Mouse (Mus musculus) bone marrow, adult 2 months (tissue): ENCODE results near the gene Zmynd10. TPM values are rescaled to one million over a fixed set of nuclear protein-coding genes. Genes with fewer than 3 reads are reported as not detected.

ENCODE experiments used
- H3K27ac ChIP-seq: fragments of 200-500 bp; 2 replicates; pipeline ENCODE4 v1.5.1; 2012; ENCODE audit warnings: low read depth, mild to moderate bottlenecking, control low read depth, inconsistent platforms, low read length; ENCODE audit not compliant: control insufficient read depth, poor library complexity, insufficient read depth
- H3K4me1 ChIP-seq: fragments of 200-500 bp; 2 replicates; pipeline ENCODE4 v1.6.1; 2011; ENCODE audit warnings: low read length; ENCODE audit not compliant: control insufficient read depth, insufficient read depth
- H3K4me3 ChIP-seq: fragments of 200-500 bp; replicated peaks from 2 replicates; pipeline ENCODE3; 2011; ENCODE audit warnings: mild to moderate bottlenecking, low read depth, low read length, control low read depth; ENCODE audit not compliant: control insufficient read depth
- CTCF ChIP-seq: fragments of 200-500 bp; IDR thresholded peaks from 2 replicates; pipeline ENCODE4 v1.5.1; 2011; ENCODE audit warnings: low read length, control low read depth; ENCODE audit not compliant: control insufficient read depth, insufficient read depth
- POLR2A ChIP-seq: fragments of 200-500 bp; IDR thresholded peaks from 2 replicates; pipeline ENCODE4 v1.6.1; 2011; ENCODE audit warnings: low read depth, mild to moderate bottlenecking, control low read depth, low read length, borderline replicate concordance; ENCODE audit not compliant: control insufficient read depth
- WGBS: fragments of 180-500 bp; shearing (Covaris S2); methylation state at CpG from one replicate; pipeline ENCODE4 v1.1.7; 2018; 5-methylcytosine and 5-hydroxymethylcytosine counted together
- polyA plus RNA-seq: library from polyadenylated mRNA; stranded (reverse); fragments of >200 nt; gene quantifications from 2 replicates; pipeline ENCODE4 v1.2.4, GENCODE M21; 2011; ENCODE audit warnings: low replicate concordance; ENCODE audit not compliant: missing spikeins, insufficient read depth, insufficient read length

Zmynd10 gene
- polyA plus RNA-seq, 1 experiment = not detected

- TF ChIP-seq CTCF = no peak
- TF ChIP-seq POLR2A = 0 out of 2 replicates have a peak, but pooled peaks have one; percentile 24
- H3K4me3 ChIP-seq = peak within 1 kb of the TSS; percentile 45
- H3K27ac ChIP-seq = no peak within 1 kb of the TSS; the same call in 1 of the 2 replicates
- H3K4me1 ChIP-seq = no peaks in the 10 kb centered on the region; the same call in 1 of the 2 replicates
- WGBS = 41% methylated on average over 16 of the region's 16 CpGs
These were observed 29.4 kb downstream of the Zmynd10 start, which contains the start of gene Hyal1 for GRCm38 (mm10) chr9:107576357-107577107. TSS of gene Hyal1 (plus strand) at chr9:107576927.

- Histone ChIP-seq H3K27ac (no peak overlapping the region), H3K4me3 (no peak overlapping the region), H3K4me1 (no peaks in the 10 kb centered on the region; the same call in 1 of the 2 replicates)
- no peak for TF ChIP-seq POLR2A
- no peak for TF ChIP-seq CTCF
- WGBS = 94% methylated on average over 10 of the region's 10 CpGs
These were observed 30.8 kb downstream of the Zmynd10 start for GRCm38 (mm10) chr9:107577871-107578270.

- no peak within 1 kb of the TSS for H3K27ac ChIP-seq
- no peaks in the 10 kb centered on the region; the same call in 1 of the 2 replicates for H3K4me1 ChIP-seq
- H3K4me3 ChIP-seq = no peak within 1 kb of the TSS
- no peak for TF ChIP-seq POLR2A
- no peak for TF ChIP-seq CTCF
- WGBS = 78% methylated on average over 3 of the region's 3 CpGs
These were observed 31.5 kb downstream of the Zmynd10 start, which contains the start of gene Naa80 for GRCm38 (mm10) chr9:107578587-107578986. TSS of gene Naa80 (plus strand) at chr9:107578887.

GRCm38 (mm10) chr9:107579023-107579900, 32.2 kb downstream of the Zmynd10 start:
- TF ChIP-seq POLR2A (no peak), CTCF (no peak)
- no peak overlapping the region for H3K4me3 ChIP-seq
- no peak overlapping the region for H3K27ac ChIP-seq
- no peaks in the 10 kb centered on the region; the same call in 1 of the 2 replicates for H3K4me1 ChIP-seq
- WGBS = 90% methylated on average over 14 of the region's 14 CpGs

- TF ChIP-seq CTCF (no peak; the same call in 1 of the 2 replicates), POLR2A (no peak; the same call in none of the 2 replicates)
- peak within 1 kb of the TSS; percentile 91 for H3K27ac ChIP-seq
- H3K4me3 ChIP-seq = peak within 1 kb of the TSS; percentile 90
- no peaks in the 10 kb centered on the region; the same call in 1 of the 2 replicates for H3K4me1 ChIP-seq
- under 1% methylated on average over 32 of the region's 32 CpGs for WGBS
These were observed 33.6 kb downstream of the Zmynd10 start, which contains the start of gene Hyal3 for GRCm38 (mm10) chr9:107580501-107581317. TSS of gene Hyal3 (plus strand) at chr9:107580818.

GRCm38 (mm10) chr9:107581584-107581983, 34.5 kb downstream of the Zmynd10 start:
- WGBS = 22% methylated on average over 4 of the region's 4 CpGs
- TF ChIP-seq POLR2A = no peak
- TF ChIP-seq CTCF = no peak
- peak overlapping the region; percentile 91 for H3K27ac ChIP-seq
- peak overlapping the region; percentile 90 for H3K4me3 ChIP-seq
- H3K4me1 ChIP-seq = peaks cover 1% of the 10 kb centered on the region; the same call in 1 of the 2 replicates

- TF ChIP-seq CTCF (no peak), POLR2A (no peak)
- 77% methylated on average over 7 of the region's 7 CpGs for WGBS
- Histone ChIP-seq H3K27ac (peak overlapping the region; percentile 56), H3K4me3 (no peak overlapping the region), H3K4me1 (peaks cover 1% of the 10 kb centered on the region; the same call in 1 of the 2 replicates)
These were observed 35.5 kb downstream of the Zmynd10 start for GRCm38 (mm10) chr9:107582509-107583062.

GRCm38 (mm10) chr9:107583174-107583573, 36.1 kb downstream of the Zmynd10 start:
- Histone ChIP-seq H3K4me1 (peaks cover 1% of the 10 kb centered on the region; the same call in 1 of the 2 replicates), H3K4me3 (no peak overlapping the region), H3K27ac (no peak overlapping the region; the same call in 1 of the 2 replicates)
- 92% methylated on average over 14 of the region's 14 CpGs for WGBS
- TF ChIP-seq CTCF = no peak
- TF ChIP-seq POLR2A = no peak
